Mouse (Mus musculus) spleen, adult 2 months (tissue): Measurements from ENCODE around the gene Unc93b1. TPM values are rescaled to one million over a fixed set of nuclear protein-coding genes. Genes with fewer than 3 reads are reported as not detected.

Experiments used
- DNase-seq, 2 experiments: peaks; one replicate each; pipeline versions ENCODE4 v3.0.0 to v3.0.0-alpha.2; 2012 to 2021; ENCODE audit warnings: low spot score in 2 of 2, low read depth in 1 of 2
- H3K27ac ChIP-seq: fragments of 200-500 bp; 2 replicates; pipeline ENCODE4 v1.5.1; 2012; ENCODE audit warnings: low read length, inconsistent platforms; ENCODE audit not compliant: insufficient read depth
- H3K27me3 ChIP-seq: fragments of 200-500 bp; 2 replicates; pipeline ENCODE4 v1.6.1; 2012; ENCODE audit warnings: mild to moderate bottlenecking, moderate library complexity, low read length, inconsistent platforms; ENCODE audit not compliant: control insufficient read depth, insufficient read depth
- H3K36me3 ChIP-seq: fragments of 200-500 bp; 2 replicates; pipeline ENCODE4 v1.6.1; 2012; ENCODE audit warnings: mild to moderate bottlenecking, low read length, inconsistent platforms; ENCODE audit not compliant: control insufficient read depth, insufficient read depth
- H3K4me1 ChIP-seq: fragments of 200-500 bp; 2 replicates; pipeline ENCODE4 v1.6.1; 2011; ENCODE audit warnings: inconsistent platforms; ENCODE audit not compliant: control insufficient read depth, insufficient read depth, insufficient read length
- H3K4me3 ChIP-seq: fragments of 200-500 bp; 2 replicates; pipeline ENCODE4 v1.5.1; 2011; ENCODE audit warnings: mild to moderate bottlenecking, inconsistent platforms; ENCODE audit not compliant: insufficient read depth, insufficient read length; ENCODE audit errors: extremely low read depth
- CTCF ChIP-seq: fragments of 200-500 bp; IDR thresholded peaks from 2 replicates; pipeline ENCODE4 v1.5.1; 2011; ENCODE audit warnings: mild to moderate bottlenecking, inconsistent platforms; ENCODE audit not compliant: insufficient read depth, insufficient read length, insufficient replicate concordance; ENCODE audit errors: extremely low read depth
- POLR2A ChIP-seq: fragments of 200-500 bp; IDR thresholded peaks from 2 replicates; pipeline ENCODE4 v1.6.1; 2011; ENCODE audit warnings: low read depth, low read length, inconsistent platforms
- WGBS: fragments of 180-500 bp; shearing (Covaris S2); methylation state at CpG from one replicate; pipeline ENCODE4 v1.1.7; 2018; 5-methylcytosine and 5-hydroxymethylcytosine counted together
- polyA plus RNA-seq: library from polyadenylated mRNA; depleted of rRNA; stranded (reverse); fragments of >200 nt; gene quantifications from 2 replicates; pipeline ENCODE4 v1.2.3, GENCODE M21; 2012

Gene Unc93b1
- polyA plus RNA-seq, 1 experiment: 753 TPM

GRCm38 (mm10) chr19:3896208-3896607 is 38.8 kb upstream of the Unc93b1 start:
- H3K27ac ChIP-seq: no peak overlapping the region
- H3K4me1 ChIP-seq: peaks cover 3% of the 10 kb centered on the region; the same call in 1 of the 2 replicates
- H3K4me3 ChIP-seq: no peak overlapping the region
- 96% methylated on average over 10 of the region's 10 CpGs for WGBS
- TF ChIP-seq POLR2A: no peak
- TF ChIP-seq CTCF: no peak
- peaks cover 43% of the 10 kb centered on the region for H3K36me3 ChIP-seq
- no peak for DNase-seq
- H3K27me3 ChIP-seq: no peaks in the 10 kb centered on the region

- H3K27me3 ChIP-seq: no peaks in the 10 kb centered on the region
- 91% methylated on average over 5 of the region's 5 CpGs for WGBS
- H3K36me3 ChIP-seq: peaks cover 52% of the 10 kb centered on the region
- DNase-seq: no peak
- H3K4me1 ChIP-seq: peaks cover 4% of the 10 kb centered on the region; the same call in 1 of the 2 replicates
- H3K4me3 ChIP-seq: no peak overlapping the region
- no peak for TF ChIP-seq POLR2A
- TF ChIP-seq CTCF: no peak
- H3K27ac ChIP-seq: no peak overlapping the region
These were observed 37.4 kb upstream of the Unc93b1 start for GRCm38 (mm10) chr19:3897557-3897956.

DNA sequence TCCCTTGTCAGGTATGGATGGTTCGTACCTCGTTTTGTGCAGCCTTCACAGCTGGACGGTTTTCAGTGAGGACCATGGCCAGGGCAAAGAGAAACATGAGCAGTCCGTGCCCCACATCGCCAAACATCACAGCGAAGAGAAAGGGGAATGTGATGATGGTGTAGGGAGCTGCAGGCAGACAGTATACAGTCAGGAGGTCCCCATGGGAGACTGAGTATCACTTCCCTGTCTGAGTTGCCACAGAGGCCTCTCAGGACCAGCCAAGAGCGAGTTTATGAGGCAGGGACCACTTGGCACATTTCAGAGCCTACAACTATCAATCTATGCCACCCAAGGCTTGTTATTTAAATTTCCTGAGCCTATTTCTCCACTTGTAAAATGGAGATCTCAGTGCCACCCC is 36.0 kb upstream of the Unc93b1 start:
- H3K36me3 ChIP-seq: peaks cover 61% of the 10 kb centered on the region
- no peak overlapping the region for H3K27ac ChIP-seq
- TF ChIP-seq POLR2A: no peak
- WGBS: 43% methylated on average over 7 of the region's 7 CpGs
- H3K27me3 ChIP-seq: no peaks in the 10 kb centered on the region
- H3K4me3 ChIP-seq: no peak overlapping the region
- H3K4me1 ChIP-seq: peaks cover 13% of the 10 kb centered on the region
- DNase-seq: peak in 1 of 2 experiments; percentile 41

GRCm38 (mm10) chr19:3899618-3900017 is 35.4 kb upstream of the Unc93b1 start:
- Histone ChIP-seq H3K36me3 (peaks cover 62% of the 10 kb centered on the region), H3K4me1 (peaks cover 13% of the 10 kb centered on the region), H3K4me3 (no peak overlapping the region), H3K27ac (no peak overlapping the region), H3K27me3 (no peaks in the 10 kb centered on the region)
- WGBS: 93% methylated on average over 4 of the region's 4 CpGs
- DNase-seq: no peak
- no peak for TF ChIP-seq CTCF

- Histone ChIP-seq H3K27ac (no peak overlapping the region), H3K4me3 (no peak overlapping the region), H3K27me3 (no peaks in the 10 kb centered on the region), H3K4me1 (peaks cover 24% of the 10 kb centered on the region), H3K36me3 (peaks cover 33% of the 10 kb centered on the region)
- no peak for DNase-seq
- 40% methylated on average over 12 of the region's 12 CpGs for WGBS
- TF ChIP-seq CTCF: no peak
- TF ChIP-seq POLR2A: no peak
These were observed 32.0 kb upstream of the Unc93b1 start for GRCm38 (mm10) chr19:3902966-3903365.

DNA sequence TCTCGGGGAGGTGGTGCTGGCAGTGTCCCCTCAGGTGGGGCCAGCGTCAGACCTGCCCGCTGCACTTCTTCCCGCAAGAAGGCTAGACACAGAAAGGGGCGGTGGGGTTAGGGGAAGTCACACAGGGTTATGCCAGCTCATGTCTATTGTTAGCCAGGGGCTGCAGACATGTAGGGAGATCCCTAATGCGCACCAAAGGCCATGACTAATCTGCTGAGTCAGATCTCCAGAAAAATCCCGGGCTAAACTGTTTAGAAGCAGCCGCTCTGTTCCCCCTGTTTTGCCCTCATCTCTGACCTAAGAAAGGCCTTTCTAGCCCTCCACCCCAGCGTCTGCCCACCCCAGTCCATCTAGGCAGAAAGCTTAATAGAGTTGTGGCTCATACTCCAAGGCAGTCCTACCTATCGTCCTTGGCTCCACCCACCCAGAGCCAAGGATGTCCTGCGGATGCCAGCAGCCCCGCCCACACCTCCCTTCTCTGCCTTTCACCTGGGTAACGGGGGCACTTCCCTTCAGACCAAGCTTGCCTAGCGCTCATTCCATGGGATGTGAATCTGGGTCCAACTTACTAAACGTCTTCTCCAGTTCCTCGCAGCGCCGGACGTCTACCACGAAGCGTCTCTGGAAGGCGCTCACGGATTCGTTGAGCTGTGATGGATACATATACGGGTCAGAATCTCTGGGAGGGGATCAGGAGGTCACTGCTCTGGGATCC is 31.2 kb upstream of the Unc93b1 start:
- no peak for TF ChIP-seq CTCF
- no peak for TF ChIP-seq POLR2A
- peaks cover 35% of the 10 kb centered on the region for H3K36me3 ChIP-seq
- 90% methylated on average over 25 of the region's 25 CpGs for WGBS
- no peak for DNase-seq
- no peak overlapping the region for H3K27ac ChIP-seq
- no peaks in the 10 kb centered on the region for H3K27me3 ChIP-seq
- H3K4me1 ChIP-seq: peaks cover 22% of the 10 kb centered on the region
- H3K4me3 ChIP-seq: no peak overlapping the region

DNA sequence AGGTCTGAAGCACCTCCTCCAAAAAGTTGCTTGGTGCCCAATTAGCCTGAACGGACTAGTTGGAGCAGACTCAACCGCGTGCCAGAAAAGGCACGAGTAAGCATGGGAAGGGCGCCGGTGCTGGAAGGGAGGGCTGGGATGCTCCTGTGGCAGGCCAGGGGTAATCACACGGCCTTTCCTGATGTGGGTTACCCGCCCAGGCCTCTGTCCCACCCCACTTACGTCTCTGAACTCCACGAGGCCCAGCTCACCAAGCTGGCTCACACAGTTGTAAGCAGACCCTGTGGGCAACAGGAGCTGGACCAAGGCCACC is 30.7 kb upstream of the Unc93b1 start:
- H3K4me3 ChIP-seq: no peak overlapping the region
- H3K27ac ChIP-seq: no peak overlapping the region
- no peak for DNase-seq
- peaks cover 40% of the 10 kb centered on the region for H3K36me3 ChIP-seq
- TF ChIP-seq CTCF (no peak), POLR2A (no peak)
- peaks cover 21% of the 10 kb centered on the region for H3K4me1 ChIP-seq
- 85% methylated on average over 10 of the region's 10 CpGs for WGBS
- no peaks in the 10 kb centered on the region for H3K27me3 ChIP-seq
